ENCODE assay signal across 9 mouse cellular contexts in the genomic region with DNA sequence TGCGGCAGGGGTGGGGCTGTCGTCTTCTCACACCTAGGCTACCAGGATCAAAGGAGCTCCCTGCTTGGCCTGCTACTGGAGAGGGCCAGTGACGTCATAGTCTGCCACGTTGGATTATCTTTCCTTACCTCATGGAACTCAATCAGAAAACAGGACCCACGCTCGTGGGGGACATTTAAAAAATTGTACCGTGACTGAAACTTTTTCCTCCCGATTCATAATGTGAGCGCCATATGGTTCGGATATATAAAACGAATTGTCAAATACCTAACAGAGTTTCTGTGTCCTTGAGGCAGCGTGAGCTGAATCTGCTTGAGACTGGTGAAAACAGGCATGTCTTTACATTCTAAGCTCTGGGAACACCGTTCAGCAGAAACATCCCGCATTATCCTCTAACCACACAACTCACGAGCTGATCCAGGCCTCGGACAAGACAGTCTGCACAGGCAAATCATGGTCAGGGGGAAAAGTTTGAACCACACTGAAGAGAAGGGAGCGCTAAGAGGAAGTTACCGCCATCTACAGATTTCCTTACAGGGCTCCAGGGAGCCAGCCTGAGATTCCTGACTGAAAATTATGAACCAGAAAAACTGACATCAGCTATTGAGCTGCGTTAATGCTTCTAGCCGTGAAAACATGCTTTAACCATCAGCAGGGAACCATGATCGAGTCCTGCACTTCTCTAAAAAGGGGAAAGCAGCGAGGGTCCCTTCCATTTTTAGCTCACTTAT. TPM values are rescaled to one million over a fixed set of nuclear protein-coding genes. Genes with fewer than 3 reads are reported as not detected.
DNase-seq lines count a peak whose midpoint lies in the region; ATAC-seq lines count a peak whose summit lies in the region.
"Had no signal": no experiment of that assay in that cellular context is flagged by ENCODE, and none has a peak within 500 bp of the region (broad histone marks: within the 10 kb centered on the region; RNA-seq: fewer than 3 reads in every experiment).

No protein-coding gene starts in this region.

- peaks cover 23% of the 10 kb centered on the region for H3K27me3 ChIP-seq in kidney, embryonic 15.5 days
- peaks cover 12% of the 10 kb centered on the region for H3K27me3 ChIP-seq in hindbrain, embryonic 15.5 days
- H3K27me3 ChIP-seq in midbrain, embryonic 12.5 days, result peaks cover 44% of the 10 kb centered on the region

- H3K4me2 ChIP-seq in kidney, embryonic 15.5 days, result peak overlapping the region; percentile 89
- H3K4me2 ChIP-seq in hindbrain, embryonic 15.5 days, result peak overlapping the region; percentile 90
- peak overlapping the region; percentile 94 for H3K4me2 ChIP-seq in midbrain, embryonic 12.5 days (replicated peaks)

- H3K4me3 ChIP-seq in kidney, embryonic 15.5 days (replicated peaks), result peak overlapping the region; percentile 73
- peak overlapping the region; percentile 69 for H3K4me3 ChIP-seq in hindbrain, embryonic 15.5 days
- H3K4me3 ChIP-seq in midbrain, embryonic 12.5 days, result peak overlapping the region; percentile 69

- H3K27ac ChIP-seq in kidney, embryonic 15.5 days, result 0 out of 2 replicates have a peak overlapping the region, but pooled peaks have one; percentile 76
- H3K27ac ChIP-seq in hindbrain, embryonic 15.5 days (replicated peaks), result no peak overlapping the region
- no peak overlapping the region for H3K27ac ChIP-seq in midbrain, embryonic 12.5 days (replicated peaks)

- no peak for DNase-seq in kidney, adult 8-10 months
- DNase-seq in embryo, embryonic 11.5 days (ENCODE audit: low read depth, low spot score), result peak; percentile 13
- DNase-seq in testis, postnatal 10 days (ENCODE audit: low spot score), result no peak

- 3% methylated on average over 22 of the region's 22 CpGs for WGBS in kidney, embryonic 15.5 days
- 9% methylated on average over 22 of the region's 22 CpGs for WGBS in hindbrain, embryonic 15.5 days
- WGBS in midbrain, embryonic 12.5 days, result 10% methylated on average over 22 of the region's 22 CpGs

- H3K9me3 ChIP-seq in kidney, embryonic 15.5 days (replicated peaks), result no peaks in the 10 kb centered on the region
- H3K9me3 ChIP-seq in hindbrain, embryonic 15.5 days, result no peaks in the 10 kb centered on the region
- no peaks in the 10 kb centered on the region for H3K9me3 ChIP-seq in midbrain, embryonic 12.5 days

- peaks cover 25% of the 10 kb centered on the region for H3K4me1 ChIP-seq in kidney, embryonic 15.5 days
- peaks cover 23% of the 10 kb centered on the region for H3K4me1 ChIP-seq in hindbrain, embryonic 15.5 days (replicated peaks)
- peaks cover 16% of the 10 kb centered on the region for H3K4me1 ChIP-seq in midbrain, embryonic 12.5 days

- H3K36me3 ChIP-seq in kidney, embryonic 15.5 days, result no peaks in the 10 kb centered on the region
- H3K36me3 ChIP-seq in hindbrain, embryonic 15.5 days, result no peaks in the 10 kb centered on the region
- H3K36me3 ChIP-seq in midbrain, embryonic 12.5 days, result no peaks in the 10 kb centered on the region

- peak overlapping the region; percentile 62 for H3K9ac ChIP-seq in kidney, embryonic 15.5 days
- peak overlapping the region; percentile 57 for H3K9ac ChIP-seq in hindbrain, embryonic 15.5 days
- H3K9ac ChIP-seq in midbrain, embryonic 12.5 days (replicated peaks), result no peak overlapping the region; the same call in 1 of the 2 replicates

- ATAC-seq in kidney, embryonic 15.5 days (replicated peaks; ENCODE audit: low FRiP score), result no peak
- no peak for ATAC-seq in hindbrain, embryonic 15.5 days (ENCODE audit: low FRiP score, low read depth)
- ATAC-seq in midbrain, embryonic 12.5 days (ENCODE audit: low FRiP score, low read depth), result no peak
- ATAC-seq in activated CD4-positive, CD25-positive, alpha-beta regulatory T cell, adult 4 months, result no peak
- no peak for ATAC-seq in CD4-positive, CD25-positive, alpha-beta regulatory T cell, adult 4 months
- ATAC-seq: Patski had no signal

RNA-seq across cellular contexts. Expression of a gene that starts 1.4 kb away (rescaled TPM):
- polyA plus RNA-seq in kidney, embryonic 15.5 days (2015; fragmentation: Nextera tagmentation; extraction: Ambion mirVana), result 5.5 and 6.5 TPM in 2 replicates
- 13.3 and 14.6 TPM in 2 replicates for polyA plus RNA-seq in hindbrain, embryonic 15.5 days (2015; fragmentation: Nextera tagmentation; extraction: Ambion mirVana)
- 1.7 and 2.5 TPM in 2 replicates for polyA plus RNA-seq in midbrain, embryonic 12.5 days (2016; fragmentation: Nextera tagmentation; extraction: Ambion mirVana)
- polyA plus RNA-seq in activated CD4-positive, CD25-positive, alpha-beta regulatory T cell, adult 4 months (2017; shearing (Covaris generic)), result not detected
- not detected for polyA plus RNA-seq in CD4-positive, CD25-positive, alpha-beta regulatory T cell, adult 4 months (2017; shearing (Covaris generic))
